Mouse (Mus musculus) myocyte (in vitro differentiated cells): ENCODE measurements around the gene Atrnl1. TPM values are rescaled to one million over a fixed set of nuclear protein-coding genes. Genes with fewer than 3 reads are reported as not detected.

Source experiments
- H3K27me3 ChIP-seq: one replicate; pipeline ENCODE4 v1.6.1; 2011; ENCODE audit not compliant: control insufficient read depth, insufficient read depth, insufficient read length
- H3K36me3 ChIP-seq: one replicate; pipeline ENCODE4 v1.6.1; 2011; ENCODE audit not compliant: control insufficient read depth, insufficient read depth
- H3K4me2 ChIP-seq: one replicate; pipeline ENCODE4 v1.6.1; 2011; ENCODE audit warnings: low read depth, control low read depth
- H3K4me3 ChIP-seq: one replicate; pipeline ENCODE4 v1.5.1; 2011; ENCODE audit warnings: mild to moderate bottlenecking, control low read depth, moderate library complexity
- H3K79me2 ChIP-seq: one replicate; pipeline ENCODE4 v1.6.1; 2011; ENCODE audit not compliant: control insufficient read depth, insufficient read depth
- H3ac ChIP-seq: one replicate; pipeline ENCODE4 v1.6.1; 2011; ENCODE audit not compliant: control insufficient read depth, insufficient read length
- CEBPB ChIP-seq: IDR thresholded peaks from 2 replicates; pipeline ENCODE4 v1.6.1; 2011; ENCODE audit warnings: mild to moderate bottlenecking, moderate library complexity; ENCODE audit not compliant: poor library complexity, insufficient read depth, severe bottlenecking
- E2F4 ChIP-seq: IDR thresholded peaks from one replicate; pipeline ENCODE4 v1.6.1; 2011; ENCODE audit warnings: mild to moderate bottlenecking, control low read depth, moderate library complexity; ENCODE audit not compliant: insufficient read depth
- MAX ChIP-seq: IDR thresholded peaks from one replicate; pipeline ENCODE4 v1.6.1; 2011; ENCODE audit warnings: low read depth, mild to moderate bottlenecking, control low read depth
- MYOD1 ChIP-seq, 3 experiments: IDR thresholded peaks; one replicate each; pipeline ENCODE4 v1.6.1; 2011; ENCODE audit warnings: control low read depth in 2 of 3, low read depth in 2 of 3, mild to moderate bottlenecking in 2 of 3, moderate library complexity in 1 of 3; ENCODE audit not compliant: insufficient read length in 2 of 3, control insufficient read depth in 1 of 3
- MYOG ChIP-seq, 3 experiments: IDR thresholded peaks; one replicate each; pipeline ENCODE4 v1.6.1; 2011; ENCODE audit warnings: control low read depth in 2 of 3, low read depth in 2 of 3, mild to moderate bottlenecking in 2 of 3; ENCODE audit not compliant: insufficient read length in 2 of 3, control insufficient read depth in 1 of 3, insufficient read depth in 1 of 3
- POLR2A ChIP-seq: IDR thresholded peaks from one replicate; pipeline ENCODE4 v1.6.1; 2011; ENCODE audit warnings: low read depth, mild to moderate bottlenecking, control low read depth, moderate library complexity; ENCODE audit not compliant: insufficient read length
- POLR2AphosphoS2 ChIP-seq: IDR thresholded peaks from one replicate; pipeline ENCODE4 v1.6.1; 2011; ENCODE audit warnings: low read depth, control low read depth; ENCODE audit not compliant: insufficient read length
- REST ChIP-seq: IDR thresholded peaks from one replicate; pipeline ENCODE4 v1.6.1; 2011; ENCODE audit warnings: mild to moderate bottlenecking, control low read depth, moderate library complexity; ENCODE audit not compliant: insufficient read depth, insufficient read length
- SRF ChIP-seq: IDR thresholded peaks from one replicate; pipeline ENCODE4 v1.6.1; 2011; ENCODE audit warnings: low read depth; ENCODE audit not compliant: control insufficient read depth, insufficient read length
- TCF12 ChIP-seq: IDR thresholded peaks from one replicate; pipeline ENCODE4 v1.6.1; 2011; ENCODE audit warnings: mild to moderate bottlenecking, control low read depth; ENCODE audit not compliant: poor library complexity, insufficient read depth, severe bottlenecking
- TCF3 ChIP-seq: IDR thresholded peaks from one replicate; pipeline ENCODE4 v1.6.1; 2011; ENCODE audit warnings: low read depth, control low read depth; ENCODE audit not compliant: insufficient read length
- USF1 ChIP-seq: IDR thresholded peaks from one replicate; pipeline ENCODE4 v1.6.1; 2011; ENCODE audit warnings: low read depth, mild to moderate bottlenecking, control low read depth, moderate library complexity
- polyA plus RNA-seq: library from polyadenylated mRNA; unstranded; fragments of >200 nt; fragmentation: generic; extraction: Trizol; gene quantifications from one replicate; pipeline ENCODE4 v1.2.1, GENCODE M21; 2012; ENCODE audit warnings: missing spikeins

Atrnl1 gene
- polyA plus RNA-seq, 1 experiment: 5.4 TPM

GRCm38 (mm10) chr19:58131896-58132295, 521.1 kb downstream of the Atrnl1 start:
- Histone ChIP-seq H3ac (no peak overlapping the region), H3K27me3 (no peaks in the 10 kb centered on the region), H3K4me3 (no peak overlapping the region), H3K36me3 (no peaks in the 10 kb centered on the region), H3K79me2 (no peaks in the 10 kb centered on the region), H3K4me2 (no peak overlapping the region)
- TF ChIP-seq REST (no peak), USF1 (no peak), MAX (no peak), MYOD1 (IDR thresholded peaks at IDR 0.05; ENCODE audit: control insufficient read depth in 1 of 3, insufficient read length in 2 of 3, low read depth in 2 of 3) (no peak)

- no peaks in the 10 kb centered on the region for H3K27me3 ChIP-seq
- no peak overlapping the region for H3K4me3 ChIP-seq
- H3ac ChIP-seq: no peak overlapping the region
- H3K4me2 ChIP-seq: no peak overlapping the region
- no peaks in the 10 kb centered on the region for H3K79me2 ChIP-seq
- TF ChIP-seq MYOG (IDR thresholded peaks at IDR 0.05; ENCODE audit: control insufficient read depth in 1 of 3, insufficient read depth in 1 of 3, insufficient read length in 2 of 3, low read depth in 2 of 3): no peak
- no peak for TF ChIP-seq CEBPB
- TF ChIP-seq USF1: no peak
- TF ChIP-seq REST: no peak
- TF ChIP-seq MYOD1 (IDR thresholded peaks at IDR 0.05; ENCODE audit: control insufficient read depth in 1 of 3, insufficient read length in 2 of 3, low read depth in 2 of 3): no peak
- TF ChIP-seq SRF: no peak
- no peak for TF ChIP-seq POLR2A
- TF ChIP-seq TCF12: no peak
- no peak for TF ChIP-seq E2F4
- no peak for TF ChIP-seq POLR2AphosphoS2
- TF ChIP-seq TCF3: no peak
- TF ChIP-seq MAX: no peak
- H3K36me3 ChIP-seq: no peaks in the 10 kb centered on the region
Observed at GRCm38 (mm10) chr19:58140191-58140784, 529.5 kb downstream of the Atrnl1 start.

- no peak overlapping the region for H3K4me2 ChIP-seq
- TF ChIP-seq USF1: no peak
- TF ChIP-seq MAX: no peak
- TF ChIP-seq TCF12: no peak
- TF ChIP-seq TCF3: no peak
- no peak for TF ChIP-seq CEBPB
- TF ChIP-seq REST: no peak
- TF ChIP-seq POLR2A: no peak
- no peaks in the 10 kb centered on the region for H3K36me3 ChIP-seq
- H3K27me3 ChIP-seq: no peaks in the 10 kb centered on the region
- no peak overlapping the region for H3ac ChIP-seq
- H3K4me3 ChIP-seq: no peak overlapping the region
- H3K79me2 ChIP-seq: no peaks in the 10 kb centered on the region
Observed at GRCm38 (mm10) chr19:58143853-58144454, 533.1 kb downstream of the Atrnl1 start.

GRCm38 (mm10) chr19:58145521-58145920, 534.7 kb downstream of the Atrnl1 start:
- no peaks in the 10 kb centered on the region for H3K79me2 ChIP-seq
- no peak overlapping the region for H3ac ChIP-seq
- H3K27me3 ChIP-seq: no peaks in the 10 kb centered on the region
- no peak overlapping the region for H3K4me2 ChIP-seq
- no peaks in the 10 kb centered on the region for H3K36me3 ChIP-seq
- TF ChIP-seq MAX (no peak), SRF (no peak), CEBPB (no peak), MYOD1 (IDR thresholded peaks at IDR 0.05; ENCODE audit: control insufficient read depth in 1 of 3, insufficient read length in 2 of 3, low read depth in 2 of 3) (no peak), TCF3 (no peak), REST (no peak), USF1 (no peak), MYOG (IDR thresholded peaks at IDR 0.05; ENCODE audit: control insufficient read depth in 1 of 3, insufficient read depth in 1 of 3, insufficient read length in 2 of 3, low read depth in 2 of 3) (no peak), TCF12 (no peak), E2F4 (no peak), POLR2A (no peak), POLR2AphosphoS2 (no peak)
- H3K4me3 ChIP-seq: no peak overlapping the region

- TF ChIP-seq E2F4: no peak
- no peak for TF ChIP-seq MYOD1 (IDR thresholded peaks at IDR 0.05; ENCODE audit: control insufficient read depth in 1 of 3, insufficient read length in 2 of 3, low read depth in 2 of 3)
- no peak for TF ChIP-seq TCF3
- Histone ChIP-seq H3K36me3 (no peaks in the 10 kb centered on the region), H3K79me2 (no peaks in the 10 kb centered on the region), H3K4me2 (no peak overlapping the region), H3ac (no peak overlapping the region), H3K4me3 (no peak overlapping the region), H3K27me3 (no peaks in the 10 kb centered on the region)
Observed at GRCm38 (mm10) chr19:58151257-58151656, 540.4 kb downstream of the Atrnl1 start.
